In genomic region chr11:6997508-6997907, GRCm38 (mm10) we compare ENCODE assay signal across 17 mouse cellular contexts.
DNase-seq lines count a peak whose midpoint lies in the region; ATAC-seq lines count a peak whose summit lies in the region.
"Had no signal": no experiment of that assay in that cellular context is flagged by ENCODE, and none has a peak within 500 bp of the region (broad histone marks: within the 10 kb centered on the region; RNA-seq: fewer than 3 reads in every experiment).

No protein-coding gene starts in this region.

- H3K27ac ChIP-seq in kidney, embryonic 14.5 days (ENCODE audit: low read depth, low read length): no peak overlapping the region
- H3K27ac ChIP-seq in midbrain, embryonic 10.5 days (replicated peaks): no peak overlapping the region
- H3K27ac ChIP-seq in midbrain, embryonic 11.5 days (ENCODE audit: low read depth, low read length): no peak overlapping the region
- H3K27ac ChIP-seq: embryonic facial prominence, embryonic 10.5 days; forebrain, embryonic 15.5 days; limb, embryonic 10.5 days; liver, embryonic 15.5 days; macrophage had no signal

- H3K9ac ChIP-seq in kidney, embryonic 14.5 days (ENCODE audit: low read depth, low read length): no peak overlapping the region
- H3K9ac ChIP-seq in midbrain, embryonic 11.5 days (ENCODE audit: low read length): no peak overlapping the region
- H3K9ac ChIP-seq: forebrain, embryonic 15.5 days; liver, embryonic 15.5 days had no signal

- no peaks in the 10 kb centered on the region for H3K27me3 ChIP-seq in kidney, embryonic 14.5 days (ENCODE audit: control insufficient read depth, insufficient read depth, low read length)
- no peaks in the 10 kb centered on the region for H3K27me3 ChIP-seq in midbrain, embryonic 10.5 days (ENCODE audit: low read depth, poor library complexity, severe bottlenecking)
- H3K27me3 ChIP-seq in midbrain, embryonic 11.5 days (ENCODE audit: control insufficient read depth, insufficient read depth, low read length): no peaks in the 10 kb centered on the region
- H3K27me3 ChIP-seq: forebrain, embryonic 15.5 days; liver, embryonic 15.5 days had no signal

- H3K36me3 ChIP-seq in kidney, embryonic 14.5 days (ENCODE audit: control insufficient read depth, insufficient read depth, low read length): no peaks in the 10 kb centered on the region
- no peaks in the 10 kb centered on the region for H3K36me3 ChIP-seq in midbrain, embryonic 10.5 days
- H3K36me3 ChIP-seq in midbrain, embryonic 11.5 days (ENCODE audit: control insufficient read depth, insufficient read depth, low read length): no peaks in the 10 kb centered on the region
- H3K36me3 ChIP-seq: embryonic facial prominence, embryonic 10.5 days; forebrain, embryonic 15.5 days; limb, embryonic 10.5 days; liver, embryonic 15.5 days had no signal

- H3K4me3 ChIP-seq in kidney, embryonic 14.5 days (ENCODE audit: low read length): no peak overlapping the region
- no peak overlapping the region for H3K4me3 ChIP-seq in midbrain, embryonic 10.5 days
- no peak overlapping the region for H3K4me3 ChIP-seq in midbrain, embryonic 11.5 days (ENCODE audit: low read depth, low read length)
- H3K4me3 ChIP-seq: embryonic facial prominence, embryonic 10.5 days; forebrain, embryonic 15.5 days; limb, embryonic 10.5 days; liver, embryonic 15.5 days had no signal

- peak; percentile 60; the same call in 1 of the 2 replicates for ATAC-seq in kidney, embryonic 14.5 days (ENCODE audit: low FRiP score, low TSS enrichment)
- no peak for ATAC-seq in midbrain, embryonic 11.5 days (ENCODE audit: low FRiP score)
- ATAC-seq: activated CD4-positive, CD25-positive, alpha-beta regulatory T cell, adult 4 months; forebrain, embryonic 15.5 days had no signal

- no peak overlapping the region for H3K4me2 ChIP-seq in kidney, embryonic 14.5 days (replicated peaks; ENCODE audit: low read depth, low read length)
- no peak overlapping the region for H3K4me2 ChIP-seq in midbrain, embryonic 11.5 days
- H3K4me2 ChIP-seq: forebrain, embryonic 15.5 days; liver, embryonic 15.5 days had no signal

- peak; percentile 85 for DNase-seq in heart, adult 11 months
- no peak for DNase-seq in heart, postnatal 4 days
- no peak for DNase-seq in kidney, adult 18-20 months
- DNase-seq in kidney, postnatal 4 days: peak; percentile 40 to 57
- DNase-seq in kidney, adult 9 months: no peak
- DNase-seq in midbrain, embryonic 10.5 days (ENCODE audit: low spot score): peak; percentile 8
- DNase-seq in midbrain, embryonic 11.5 days (ENCODE audit: low spot score, missing footprints): no peak
- DNase-seq: adrenal gland, adult 8-10 months; cerebellum, adult 11-12 months; liver had no signal

- 59% methylated on average over 6 of the region's 6 CpGs for WGBS in kidney, embryonic 14.5 days
- WGBS in midbrain, embryonic 10.5 days: 88% methylated on average over 6 of the region's 6 CpGs
- WGBS in midbrain, embryonic 11.5 days: 83% methylated on average over 6 of the region's 6 CpGs

- H3K9me3 ChIP-seq in kidney, embryonic 14.5 days (ENCODE audit: control insufficient read depth, low read length): no peaks in the 10 kb centered on the region
- no peaks in the 10 kb centered on the region for H3K9me3 ChIP-seq in midbrain, embryonic 10.5 days (replicated peaks)
- H3K9me3 ChIP-seq in midbrain, embryonic 11.5 days (ENCODE audit: control insufficient read depth, low read length): no peaks in the 10 kb centered on the region
- H3K9me3 ChIP-seq: embryonic facial prominence, embryonic 10.5 days; forebrain, embryonic 15.5 days; limb, embryonic 10.5 days; liver, embryonic 15.5 days had no signal

- H3K4me1 ChIP-seq in kidney, embryonic 14.5 days (ENCODE audit: control insufficient read depth, insufficient read depth, low read length): peaks cover 14% of the 10 kb centered on the region
- H3K4me1 ChIP-seq in midbrain, embryonic 10.5 days: 0 out of 2 replicates have a peak, but pooled peaks cover 4% of the 10 kb centered on the region
- H3K4me1 ChIP-seq in midbrain, embryonic 11.5 days (ENCODE audit: control insufficient read depth, insufficient read depth, low read length): no peaks in the 10 kb centered on the region
- H3K4me1 ChIP-seq: forebrain, embryonic 15.5 days; limb, embryonic 10.5 days; liver, embryonic 15.5 days had no signal

Comparison
In these comparisons a context has a peak if more than half of its experiments do, and no peak if none do; other contexts are left out.
1. DNase-seq: peak in heart, adult 11 months (single experiment), kidney, postnatal 4 days (2 of 2) and midbrain, embryonic 10.5 days (single experiment); none in heart, postnatal 4 days (single experiment), kidney, adult 18-20 months (single experiment), kidney, adult 9 months (single experiment) and midbrain, embryonic 11.5 days (single experiment).